Mouse (Mus musculus): ENCODE results near the gene Gm43552.
"Not testable (repeated sequence)": the region's sequence is repeated elsewhere in the genome, so short reads cannot be mapped to it uniquely, and the experiment has no call there.

Gm43552 gene

DNA sequence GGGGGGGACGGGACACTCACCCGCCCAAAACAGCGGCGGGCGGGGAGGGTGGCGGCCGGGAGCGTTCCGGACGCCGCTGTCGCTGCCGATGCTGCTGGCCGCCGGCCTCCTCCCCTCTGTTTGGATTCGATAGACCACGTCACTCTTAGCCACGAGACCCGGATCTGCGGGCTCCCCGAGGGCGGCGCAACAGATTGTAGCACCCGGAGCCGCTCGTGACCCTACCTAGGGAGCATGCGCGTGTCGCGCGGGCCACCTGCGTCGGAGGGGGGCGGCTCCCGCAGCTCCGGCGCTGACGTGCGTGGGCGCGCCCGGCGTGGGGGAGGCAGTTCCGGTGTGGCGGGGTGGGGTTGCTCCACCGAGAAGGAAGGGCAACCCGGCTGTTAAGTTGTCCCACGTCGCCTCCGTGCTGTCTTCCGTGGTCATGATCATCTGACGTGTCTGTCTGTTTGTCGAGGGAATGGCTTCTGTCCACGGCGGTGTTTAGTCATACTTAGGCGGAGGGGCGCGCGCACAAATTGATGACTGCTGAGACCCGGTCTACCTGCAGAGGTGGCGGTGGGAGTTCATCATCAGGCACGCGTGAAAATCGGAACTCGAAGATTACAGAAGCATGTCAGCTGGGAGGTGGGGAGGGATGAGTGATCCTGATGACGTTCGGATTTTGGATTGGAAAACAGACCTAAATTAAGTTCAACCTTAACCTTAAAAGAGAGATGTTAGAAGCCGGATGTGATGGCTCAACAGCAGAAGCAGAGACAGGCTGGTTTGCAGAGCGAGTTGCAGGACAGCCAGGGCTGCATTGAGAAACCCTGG lies at the start of gene Gm43552:
Gene Gm43552, minus strand, starts transcription at position 118 of the 816 bp plus-strand sequence.
- peak; percentile 96 for DNase-seq

- no peak for DNase-seq
These were observed 49.3 kb upstream of the Gm43552 start for GRCm38 (mm10) chr5:65541889-65542288.

DNA sequence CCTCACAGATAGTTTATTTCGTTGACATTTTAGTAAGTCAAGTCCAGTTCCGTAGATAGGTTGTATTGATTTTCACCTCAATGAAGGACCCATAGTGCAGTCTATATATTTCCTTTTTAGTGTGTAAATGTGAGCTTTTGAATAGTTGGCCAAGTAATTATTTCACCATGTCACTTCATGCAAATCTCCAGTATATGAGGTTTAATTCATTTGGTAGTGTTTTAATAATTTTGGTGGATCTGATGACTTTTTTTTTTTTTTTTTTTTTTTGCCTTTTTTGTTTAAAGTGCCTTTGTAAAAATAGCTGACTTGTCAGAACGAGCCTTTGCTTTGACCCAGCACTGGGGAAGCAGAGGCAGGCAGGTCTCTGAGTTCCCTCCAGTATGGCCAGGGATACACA lies 47.2 kb upstream of the Gm43552 start:
- DNase-seq, result no peak

DNA sequence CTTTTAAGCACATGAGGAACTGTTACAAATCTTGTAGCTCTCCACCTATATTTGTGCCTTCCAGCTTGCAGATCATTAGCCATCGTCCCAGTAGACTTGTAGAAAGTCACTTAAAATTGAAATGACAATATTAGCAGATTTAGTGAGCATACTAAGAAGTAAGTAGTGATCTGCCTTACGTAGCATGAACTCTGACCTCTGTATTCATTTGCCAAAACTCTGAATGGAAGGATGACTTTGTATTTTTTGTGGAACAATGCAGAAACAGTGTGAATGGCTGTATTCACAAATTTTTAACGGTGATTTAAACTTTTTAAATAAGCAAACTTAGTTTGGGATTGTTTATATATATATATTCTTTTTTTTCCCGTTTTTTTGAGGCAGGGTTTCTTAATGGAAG lies 46.2 kb upstream of the Gm43552 start:
- DNase-seq, result no peak

GRCm38 (mm10) chr5:65538121-65538520 lies 45.5 kb upstream of the Gm43552 start:
- DNase-seq, result no peak

DNA sequence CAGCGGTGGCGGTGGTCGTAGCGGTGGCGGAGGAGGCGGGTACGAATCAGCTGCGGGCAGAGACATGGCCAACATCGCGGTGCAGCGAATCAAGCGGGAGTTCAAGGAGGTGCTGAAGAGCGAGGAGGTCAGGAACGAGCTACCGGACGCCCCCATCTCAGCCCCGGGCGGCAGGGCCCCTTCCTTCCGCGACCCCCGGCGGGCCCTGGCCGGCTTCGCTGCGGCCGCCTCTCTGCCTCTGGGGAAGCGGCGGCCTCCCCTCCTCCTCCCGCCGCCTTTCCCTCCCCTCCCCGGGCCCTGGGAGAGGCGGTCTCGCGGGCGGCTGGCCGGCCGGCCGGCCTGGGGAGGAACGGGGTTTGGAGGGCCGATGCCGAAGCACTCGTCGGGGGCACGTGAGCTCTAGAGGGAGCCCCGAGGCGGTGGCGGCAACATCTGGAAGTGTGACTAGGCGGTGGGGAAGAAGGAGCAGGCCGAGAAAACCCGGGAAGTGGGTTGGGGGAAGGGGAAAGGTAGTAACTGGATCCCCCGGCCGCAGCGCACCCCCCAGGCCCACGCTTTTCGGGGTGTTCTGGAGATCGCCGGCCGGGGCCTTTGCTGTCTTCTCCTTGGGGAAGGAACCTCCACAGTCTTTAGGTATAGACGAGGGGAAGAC lies 44.9 kb upstream of the Gm43552 start:
- no peak for DNase-seq

GRCm38 (mm10) chr5:65536751-65537419 lies 44.3 kb upstream of the Gm43552 start, which contains the start of the genes Smim14 and Ube2k:
Gene Smim14 (minus strand): TSS chr5:65537184.
Gene Ube2k (plus strand): TSS chr5:65537233.
- peak; percentile 92 for DNase-seq

DNA sequence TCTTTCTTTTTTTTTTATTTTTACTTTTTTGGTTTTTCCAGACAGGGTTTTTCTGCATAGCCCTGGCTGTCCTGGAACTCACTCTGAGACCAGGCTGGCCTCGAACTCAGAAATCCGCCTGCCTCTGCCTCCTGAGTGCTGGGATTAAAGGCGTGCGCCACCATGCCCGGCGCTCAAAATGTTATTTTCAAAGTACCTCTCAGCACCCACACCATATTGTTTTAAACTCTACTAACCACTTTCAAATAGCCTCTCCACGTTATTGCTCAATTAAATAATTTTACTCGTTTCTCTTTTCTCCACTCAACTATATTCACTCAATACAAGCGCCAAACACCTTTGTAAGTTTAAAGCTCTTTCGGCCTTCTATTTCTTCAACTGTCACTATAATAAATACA lies 43.4 kb upstream of the Gm43552 start:
- not testable (repeated sequence) for DNase-seq

DNA sequence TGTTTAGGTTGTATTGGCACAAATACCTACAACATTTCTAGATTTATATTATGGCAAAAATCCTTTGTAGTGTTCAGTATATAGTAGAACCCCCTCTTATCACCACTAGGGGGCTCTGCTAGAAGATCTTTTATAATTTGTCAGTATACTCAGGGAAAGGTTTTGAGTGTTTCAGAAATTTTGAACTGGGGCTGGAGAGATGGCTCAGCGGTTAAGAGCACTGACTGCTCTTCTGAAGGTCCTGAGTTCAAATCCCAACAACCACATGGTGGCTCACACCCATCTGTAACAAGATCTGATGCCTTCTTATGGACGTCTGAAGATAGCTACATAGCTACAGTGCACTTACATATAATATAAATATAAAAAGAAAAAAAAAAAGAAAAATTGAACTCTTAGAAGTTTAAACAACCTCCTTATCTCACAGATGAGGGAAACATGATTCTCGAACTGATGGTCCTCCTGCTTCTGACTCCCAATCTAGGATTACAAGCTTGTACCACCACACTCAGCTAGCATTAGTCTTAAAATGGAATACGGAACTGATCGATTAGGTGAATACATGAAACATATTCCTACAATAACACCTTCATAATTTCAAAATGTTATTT lies 42.9 kb upstream of the Gm43552 start:
- peak; percentile 34 for DNase-seq

GRCm38 (mm10) chr5:65534496-65534895 lies 41.9 kb upstream of the Gm43552 start:
- DNase-seq, result no peak

DNA sequence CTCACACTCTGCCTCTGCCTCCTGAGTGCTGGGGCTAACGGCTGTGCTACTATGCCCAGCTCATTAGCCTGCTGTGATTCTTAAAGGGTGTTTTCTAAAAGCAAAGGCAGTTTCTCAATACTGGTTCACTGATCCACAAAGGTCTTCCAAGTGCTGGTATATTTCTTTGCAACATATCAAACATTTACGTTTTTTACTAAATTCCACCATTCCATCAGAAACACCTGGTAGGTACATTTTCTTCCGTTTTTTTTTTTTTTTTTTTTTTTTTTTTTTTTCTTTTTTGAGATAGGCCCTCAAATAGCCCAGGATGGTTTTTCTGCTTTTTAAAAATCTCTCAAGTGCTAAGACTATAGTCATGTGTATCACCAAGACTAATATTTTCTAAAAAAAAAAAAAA lies 38.6 kb upstream of the Gm43552 start:
- DNase-seq, result no peak

GRCm38 (mm10) chr5:65525674-65526443 lies 33.2 kb upstream of the Gm43552 start:
- DNase-seq, result no peak

DNA sequence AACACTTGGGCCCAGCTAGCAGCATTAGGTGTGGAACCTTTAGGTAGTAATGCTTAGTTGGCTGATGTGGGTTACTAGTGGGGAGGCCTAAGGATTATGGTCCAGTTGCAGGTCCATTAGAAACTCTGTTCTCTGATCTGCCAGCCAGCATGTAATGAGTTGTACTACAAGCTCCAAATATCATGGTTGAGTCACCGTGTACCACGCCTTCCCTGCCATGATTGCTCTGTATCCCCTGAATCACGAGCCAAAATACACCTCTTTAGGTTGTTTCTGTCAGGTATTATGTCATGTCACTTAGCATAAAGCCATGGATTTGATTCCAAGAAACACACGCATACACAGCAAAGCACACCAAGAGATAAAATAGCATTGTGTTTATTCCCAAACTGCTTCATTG lies 32.2 kb upstream of the Gm43552 start:
- DNase-seq, result no peak

GRCm38 (mm10) chr5:65521803-65522202 lies 29.2 kb upstream of the Gm43552 start:
- no peak for DNase-seq

DNA sequence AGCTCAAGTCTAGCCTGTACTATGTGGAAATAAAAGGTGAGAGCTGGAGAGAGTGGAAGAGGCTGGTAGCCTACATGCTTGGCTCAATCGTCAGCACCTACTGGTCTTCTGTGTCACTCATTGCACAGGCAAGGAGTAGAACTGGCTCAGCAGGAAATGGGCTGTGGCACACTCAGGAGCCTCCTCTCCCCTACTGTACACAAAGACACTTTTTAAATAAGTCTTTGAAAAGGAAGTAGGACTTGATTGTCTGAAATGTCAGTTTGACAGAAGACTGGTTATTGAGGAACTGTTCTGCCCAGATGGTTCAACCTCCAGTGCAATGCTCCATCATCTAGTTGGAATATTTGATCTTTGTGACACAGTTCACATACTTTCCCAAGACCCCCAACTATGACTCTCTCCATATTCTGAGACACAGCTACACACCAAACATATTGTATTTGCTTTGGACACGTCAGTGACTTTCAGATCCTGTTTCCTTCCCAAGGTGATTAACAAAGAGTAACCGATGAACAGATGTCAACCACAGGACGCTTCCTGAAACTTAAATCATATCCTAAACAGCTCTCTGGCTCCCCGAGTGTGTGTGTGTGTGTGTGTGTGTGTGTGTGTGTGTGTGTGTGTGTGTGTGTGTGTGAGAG lies 22.1 kb upstream of the Gm43552 start:
- DNase-seq, result no peak

GRCm38 (mm10) chr5:65513506-65513905 lies 20.9 kb upstream of the Gm43552 start:
- no peak for DNase-seq

- no peak for DNase-seq
These were observed 15.8 kb upstream of the Gm43552 start for GRCm38 (mm10) chr5:65508395-65508794.

- DNase-seq, result no peak
These were observed 13.2 kb upstream of the Gm43552 start for GRCm38 (mm10) chr5:65505786-65506185.

- no peak for DNase-seq
These were observed 8.8 kb upstream of the Gm43552 start for GRCm38 (mm10) chr5:65501407-65501806.

- no peak for DNase-seq
These were observed 7.6 kb upstream of the Gm43552 start for GRCm38 (mm10) chr5:65500231-65500630.

GRCm38 (mm10) chr5:65491767-65492715 lies 592 bp downstream of the Gm43552 start:
- DNase-seq, result peak; percentile 63
